Comparison of ENCODE assay signal across 7 mouse cellular contexts in the genomic region with DNA sequence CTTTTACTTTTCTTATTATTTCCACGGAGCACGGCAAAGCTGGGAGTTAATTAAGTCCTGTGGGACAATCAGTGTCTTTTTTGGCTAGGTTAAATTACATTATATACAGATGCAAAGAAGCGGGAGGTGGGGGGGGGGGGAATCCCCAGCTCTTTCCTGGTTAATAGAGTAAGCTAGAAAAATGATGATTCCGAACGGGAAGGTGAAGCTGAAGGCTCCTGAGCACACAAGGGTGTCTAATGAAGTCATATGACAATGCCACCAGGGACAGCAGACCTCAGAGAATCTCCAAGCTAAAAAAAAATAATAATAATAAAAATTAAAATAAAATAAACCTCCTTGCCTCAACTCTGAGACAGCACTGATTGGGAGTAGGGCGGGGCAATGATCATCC.
DNase-seq lines count a peak whose midpoint lies in the region; ATAC-seq and TF ChIP-seq lines count a peak whose summit lies in the region.

No protein-coding gene starts in this region.

- no peak for TF ChIP-seq CTCF in forebrain, postnatal 0 days (IDR thresholded peaks at IDR 0.05; ENCODE audit: low read depth)
- no peak for TF ChIP-seq CTCF in stomach, postnatal 0 days (IDR thresholded peaks at IDR 0.05; ENCODE audit: low read depth)

- ATAC-seq in lung, embryonic 15.5 days (ENCODE audit: borderline replicate concordance, extremely low read depth, low FRiP score, low TSS enrichment) = no peak; the same call in 1 of the 2 replicates
- peak; percentile 38; the same call in 1 of the 2 replicates for ATAC-seq in forebrain, postnatal 0 days
- ATAC-seq in liver, embryonic 13.5 days (ENCODE audit: low read depth) = no peak
- no peak for ATAC-seq in stomach, postnatal 0 days (ENCODE audit: low FRiP score, low TSS enrichment)

- H3K4me3 ChIP-seq in lung, embryonic 15.5 days = peak overlapping the region; percentile 27
- H3K4me3 ChIP-seq in forebrain, postnatal 0 days (ENCODE audit: low read depth, low read length) = peak overlapping the region; percentile 41
- H3K4me3 ChIP-seq in liver, embryonic 13.5 days (replicated peaks) = peak overlapping the region; percentile 28
- H3K4me3 ChIP-seq in stomach, postnatal 0 days (ENCODE audit: low read depth, low read length) = peak overlapping the region; percentile 26; the same call in 1 of the 2 replicates

- H3K27me3 ChIP-seq in lung, embryonic 15.5 days = 0 out of 2 replicates have a peak, but pooled peaks cover 5% of the 10 kb centered on the region
- H3K27me3 ChIP-seq in forebrain, postnatal 0 days (ENCODE audit: insufficient read depth, low read length) = no peaks in the 10 kb centered on the region
- no peaks in the 10 kb centered on the region for H3K27me3 ChIP-seq in liver, embryonic 13.5 days
- H3K27me3 ChIP-seq in stomach, postnatal 0 days (ENCODE audit: control insufficient read depth, insufficient read depth, low read length) = no peaks in the 10 kb centered on the region

- no peak overlapping the region for H3K27ac ChIP-seq in lung, embryonic 15.5 days
- no peak overlapping the region; the same call in 1 of the 2 replicates for H3K27ac ChIP-seq in forebrain, postnatal 0 days (ENCODE audit: low read depth, low read length)
- H3K27ac ChIP-seq in liver, embryonic 13.5 days = no peak overlapping the region
- no peak overlapping the region for H3K27ac ChIP-seq in stomach, postnatal 0 days (replicated peaks)

- H3K36me3 ChIP-seq in lung, embryonic 15.5 days = no peaks in the 10 kb centered on the region
- no peaks in the 10 kb centered on the region for H3K36me3 ChIP-seq in forebrain, postnatal 0 days (ENCODE audit: insufficient read depth)
- no peaks in the 10 kb centered on the region for H3K36me3 ChIP-seq in liver, embryonic 13.5 days
- no peaks in the 10 kb centered on the region for H3K36me3 ChIP-seq in stomach, postnatal 0 days (ENCODE audit: control insufficient read depth, insufficient read depth, low read length)

- H3K9me3 ChIP-seq in lung, embryonic 15.5 days = no peaks in the 10 kb centered on the region
- H3K9me3 ChIP-seq in forebrain, postnatal 0 days (ENCODE audit: low read length) = no peaks in the 10 kb centered on the region
- H3K9me3 ChIP-seq in liver, embryonic 13.5 days (replicated peaks) = no peaks in the 10 kb centered on the region
- H3K9me3 ChIP-seq in stomach, postnatal 0 days (ENCODE audit: control insufficient read depth, low read length) = no peaks in the 10 kb centered on the region

- WGBS in lung, embryonic 15.5 days = 16% methylated on average over 6 of the region's 6 CpGs
- 21% methylated on average over 6 of the region's 6 CpGs for WGBS in forebrain, postnatal 0 days
- whole genome bisulfite sequencing in liver, embryonic 13.5 days (ENCODE audit: insufficient replicate concordance) = 30% methylated on average over 6 of the region's 6 CpGs
- 24% methylated on average over 6 of the region's 6 CpGs for WGBS in stomach, postnatal 0 days

- TF ChIP-seq EP300 in stomach, postnatal 0 days (optimal IDR thresholded peaks at IDR 0.05) = no peak

- 0 out of 2 replicates have a peak, but pooled peaks cover 5% of the 10 kb centered on the region for H3K4me1 ChIP-seq in lung, embryonic 15.5 days
- H3K4me1 ChIP-seq in forebrain, postnatal 0 days (ENCODE audit: insufficient read depth) = no peaks in the 10 kb centered on the region
- no peaks in the 10 kb centered on the region for H3K4me1 ChIP-seq in liver, embryonic 13.5 days (replicated peaks)
- H3K4me1 ChIP-seq in stomach, postnatal 0 days (replicated peaks; ENCODE audit: control insufficient read depth, insufficient read depth) = no peaks in the 10 kb centered on the region

- DNase-seq in lung, postnatal 4 days = no peak
- no peak for DNase-seq in forebrain, postnatal 0 days
- no peak for DNase-seq in liver, embryonic 13.5 days
- DNase-seq in stomach, postnatal 0 days (ENCODE audit: low spot score) = no peak
- no peak for DNase-seq in right cerebral cortex, adult 2 months (ENCODE audit: low spot score in 2 of 2)
- no peak for DNase-seq in natural killer cell, adult 2 months (ENCODE audit: low spot score in 2 of 2)

- no peak overlapping the region for H3K9ac ChIP-seq in lung, embryonic 15.5 days
- H3K9ac ChIP-seq in forebrain, postnatal 0 days = peak overlapping the region; percentile 53
- no peak overlapping the region for H3K9ac ChIP-seq in liver, embryonic 13.5 days
- no peak overlapping the region for H3K9ac ChIP-seq in stomach, postnatal 0 days (ENCODE audit: low read length)

- H3K4me2 ChIP-seq in lung, embryonic 15.5 days = peak overlapping the region; percentile 63
- peak overlapping the region; percentile 71 for H3K4me2 ChIP-seq in forebrain, postnatal 0 days (ENCODE audit: low read depth)
- peak overlapping the region; percentile 36 for H3K4me2 ChIP-seq in liver, embryonic 13.5 days
- H3K4me2 ChIP-seq in stomach, postnatal 0 days (replicated peaks; ENCODE audit: low read depth) = peak overlapping the region; percentile 46
